Mouse (Mus musculus) neural tube, embryonic 11.5 days (tissue): ENCODE data around the gene Cdh10. TPM values are rescaled to one million over a fixed set of nuclear protein-coding genes. Genes with fewer than 3 reads are reported as not detected.

Source experiments
- ATAC-seq: fragments of 200-750 bp; cut with Nextera tagmentation; 2 replicates; pipeline ENCODE4 v1.8.0; 2017; ENCODE audit warnings: moderate number of reproducible peaks, mild to moderate bottlenecking, moderate TSS enrichment, moderate library complexity; ENCODE audit not compliant: insufficient read depth, low FRiP score, low TSS enrichment
- DNase-seq: peaks from one replicate; pipeline ENCODE4 v3.0.0-alpha.2; 2015; ENCODE audit warnings: low spot score
- H3K27ac ChIP-seq: fragments of 300-500 bp; sonication (generic); 2 replicates; pipeline ENCODE4 v1.5.1; 2014; ENCODE audit warnings: low read depth, mild to moderate bottlenecking, low read length
- H3K27me3 ChIP-seq: fragments of 300-500 bp; sonication (generic); 2 replicates; pipeline ENCODE4 v1.6.1; 2014; ENCODE audit warnings: mild to moderate bottlenecking, low read length, mixed read lengths; ENCODE audit not compliant: control insufficient read depth, insufficient read depth
- H3K36me3 ChIP-seq: fragments of 300-500 bp; sonication (generic); 2 replicates; pipeline ENCODE4 v1.6.1; 2014; ENCODE audit warnings: mild to moderate bottlenecking, low read length, moderate library complexity, mixed read lengths; ENCODE audit not compliant: control insufficient read depth, insufficient read depth
- H3K4me1 ChIP-seq: fragments of 300-500 bp; sonication (generic); 2 replicates; pipeline ENCODE4 v1.6.1; 2014; ENCODE audit warnings: low read length, mixed read lengths; ENCODE audit not compliant: control insufficient read depth, insufficient read depth
- H3K4me2 ChIP-seq: fragments of 300-500 bp; sonication (generic); 2 replicates; pipeline ENCODE4 v1.6.1; 2014; ENCODE audit warnings: low read depth, mild to moderate bottlenecking, moderate library complexity
- H3K4me3 ChIP-seq: fragments of 300-500 bp; sonication (generic); 2 replicates; pipeline ENCODE4 v1.5.1; 2014; ENCODE audit warnings: low read depth, low read length
- H3K9ac ChIP-seq: fragments of 300-500 bp; sonication (generic); 2 replicates; pipeline ENCODE4 v1.6.1; 2014; ENCODE audit warnings: mild to moderate bottlenecking, low read length
- H3K9me3 ChIP-seq: fragments of 300-500 bp; sonication (generic); 2 replicates; pipeline ENCODE4 v1.6.1; 2016; ENCODE audit warnings: low read length; ENCODE audit not compliant: control insufficient read depth
- WGBS: fragments of 180-500 bp; shearing (Covaris S2); extraction: QIAGEN DNeasy Blood & Tissue Kit; methylation state at CpG from one replicate; pipeline ENCODE4 v1.1.7; 2014; 5-methylcytosine and 5-hydroxymethylcytosine counted together
- polyA plus RNA-seq: library from polyadenylated mRNA; unstranded; fragments of >200 nt; fragmentation: Nextera tagmentation; extraction: Ambion mirVana; gene quantifications from 2 replicates; pipeline ENCODE4 v1.2.1, GENCODE M21; 2014

Cdh10 gene
- polyA plus RNA-seq, 1 experiment from 2014 or later, result 4.4 TPM

GRCm38 (mm10) chr15:18994294-18994693 is 175.5 kb downstream of the Cdh10 start:
- 79% methylated on average over 4 of the region's 4 CpGs for WGBS
- Histone ChIP-seq H3K9ac (no peak overlapping the region), H3K4me1 (no peaks in the 10 kb centered on the region), H3K4me3 (no peak overlapping the region), H3K27me3 (no peaks in the 10 kb centered on the region), H3K4me2 (no peak overlapping the region), H3K36me3 (no peaks in the 10 kb centered on the region), H3K9me3 (no peaks in the 10 kb centered on the region), H3K27ac (no peak overlapping the region)
- DNase-seq, result no peak
- no peak for ATAC-seq

DNA sequence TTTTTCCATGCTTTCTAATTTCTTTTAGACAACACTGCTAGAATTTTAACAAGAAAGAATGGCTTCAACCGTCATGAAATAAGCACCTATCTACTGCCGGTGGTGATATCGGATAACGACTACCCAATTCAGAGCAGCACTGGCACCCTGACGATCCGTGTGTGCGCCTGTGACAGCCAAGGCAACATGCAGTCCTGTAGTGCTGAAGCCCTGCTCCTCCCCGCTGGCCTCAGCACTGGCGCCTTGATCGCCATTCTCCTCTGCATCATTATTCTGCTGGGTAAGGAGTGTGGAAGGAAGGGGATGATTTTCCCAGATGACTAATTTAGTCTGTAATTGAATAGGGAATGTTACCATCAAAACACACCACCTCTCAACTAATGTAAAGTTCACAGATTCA is 192.1 kb downstream of the Cdh10 start:
- DNase-seq (no peak), ATAC-seq (no peak)
- Histone ChIP-seq H3K4me1 (no peaks in the 10 kb centered on the region), H3K4me3 (no peak overlapping the region), H3K27ac (no peak overlapping the region), H3K9me3 (no peaks in the 10 kb centered on the region), H3K27me3 (no peaks in the 10 kb centered on the region), H3K4me2 (no peak overlapping the region), H3K9ac (no peak overlapping the region), H3K36me3 (no peaks in the 10 kb centered on the region)
- 86% methylated on average over 10 of the region's 10 CpGs for WGBS

DNA sequence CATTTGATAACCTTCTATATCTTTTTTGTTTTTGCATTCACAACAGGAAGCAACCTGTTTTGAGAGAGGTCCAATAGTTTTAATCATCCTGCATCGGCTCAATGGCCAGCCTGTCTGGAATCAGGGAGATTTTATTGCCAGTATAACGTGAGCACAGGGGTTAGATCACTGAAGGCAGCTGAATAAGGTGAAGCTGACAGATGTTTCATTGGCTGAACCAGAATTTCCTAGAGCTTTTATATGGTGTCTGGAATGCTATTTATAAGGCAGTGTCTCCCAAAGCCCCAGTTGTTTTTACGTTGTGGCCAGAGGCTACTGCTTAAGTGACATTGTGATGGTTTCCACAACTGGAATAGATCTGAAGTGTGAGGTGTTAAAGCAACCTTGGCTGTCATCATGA is 214.2 kb downstream of the Cdh10 start:
- ATAC-seq, result no peak
- Histone ChIP-seq H3K4me1 (no peaks in the 10 kb centered on the region), H3K4me3 (no peak overlapping the region), H3K36me3 (no peaks in the 10 kb centered on the region), H3K27me3 (no peaks in the 10 kb centered on the region), H3K9ac (no peak overlapping the region), H3K9me3 (no peaks in the 10 kb centered on the region), H3K27ac (no peak overlapping the region), H3K4me2 (no peak overlapping the region)
- WGBS, result 55% methylated on average over 3 of the region's 3 CpGs
- no peak for DNase-seq

- ATAC-seq, result no peak
- Histone ChIP-seq H3K4me1 (no peaks in the 10 kb centered on the region), H3K27me3 (no peaks in the 10 kb centered on the region), H3K9me3 (no peaks in the 10 kb centered on the region), H3K4me3 (no peak overlapping the region), H3K4me2 (no peak overlapping the region), H3K36me3 (no peaks in the 10 kb centered on the region), H3K27ac (no peak overlapping the region), H3K9ac (no peak overlapping the region)
- 83% methylated on average over 1 of the region's 1 CpGs for WGBS
- no peak for DNase-seq
Observed at GRCm38 (mm10) chr15:19040077-19040476, 221.3 kb downstream of the Cdh10 start.
